Mouse (Mus musculus): Measurements from ENCODE around the gene Nckap1l.

DNA sequence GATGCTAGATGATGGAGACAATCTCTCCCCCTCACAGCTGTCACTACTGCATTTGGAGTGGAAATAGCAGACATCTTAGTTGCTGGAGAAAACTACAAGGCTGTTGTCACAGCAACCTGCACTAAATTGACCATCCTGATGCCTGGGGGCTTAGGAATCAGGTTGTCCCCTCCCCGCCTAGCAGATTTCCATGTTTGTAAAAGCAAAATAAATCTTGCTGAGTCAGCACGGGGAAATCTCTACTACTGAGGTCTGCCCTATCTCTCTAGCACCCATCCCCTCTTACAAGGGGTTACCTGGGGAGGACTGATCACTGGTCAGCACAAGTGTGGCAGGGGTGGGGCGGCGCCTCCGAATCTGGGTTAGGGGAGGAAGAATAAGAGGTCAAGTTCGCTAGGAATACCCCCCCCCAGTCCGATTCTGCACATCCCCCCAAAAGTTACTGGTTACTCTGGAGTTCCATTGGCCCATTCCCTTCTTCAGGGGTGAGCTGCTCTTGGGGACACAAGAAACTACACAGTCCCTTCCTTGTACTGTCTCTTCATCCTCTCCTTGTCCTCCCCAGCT is 80.5 kb downstream of the Nckap1l start:
- TF ChIP-seq POLR2A (IDR thresholded peaks at IDR 0.05; ENCODE audit: extremely low read depth, insufficient read depth, low read length) (no peak), CTCF (IDR thresholded peaks at IDR 0.05; ENCODE audit: low read depth, low read length) (no peak)

All from liver, adult 2 months (tissue).